8 mouse cellular contexts compared by ENCODE assay signal in genomic region chr2:76367188-76367922, GRCm38 (mm10). TPM values are rescaled to one million over a fixed set of nuclear protein-coding genes. Genes with fewer than 3 reads are reported as not detected.
DNase-seq lines count a peak whose midpoint lies in the region; ATAC-seq lines count a peak whose summit lies in the region.

No protein-coding gene starts in this region.

- no peak for ATAC-seq in heart, embryonic 11.5 days (replicated peaks; ENCODE audit: insufficient number of reproducible peaks, low FRiP score, low TSS enrichment)
- peak; percentile 57; the same call in 1 of the 2 replicates for ATAC-seq in megakaryocyte-erythroid progenitor cell, adult 5-6 weeks (replicated peaks; ENCODE audit: low FRiP score, low TSS enrichment, poor library complexity, severe bottlenecking)

- H3K27ac ChIP-seq in heart, embryonic 11.5 days (ENCODE audit: low read depth, low read length): no peak overlapping the region

- peak; percentile 88 for DNase-seq in heart, adult 11 months
- peak; percentile 84 for DNase-seq in ZHBTc4 (ENCODE audit: low read depth, low spot score)
- peak; percentile 63 to 87 for DNase-seq in cerebellum, postnatal 4 days (ENCODE audit: low spot score in 2 of 2)
- peak; percentile 78 to 90 for DNase-seq in heart, postnatal 10 days
- DNase-seq in layer of hippocampus, postnatal 25 days (ENCODE audit: extremely low spot score in 1 of 2, low spot score in 1 of 2): peak; percentile 58 to 98
- DNase-seq in spleen, postnatal 4 days (ENCODE audit: low spot score in 2 of 2): peak; percentile 70 to 92

- peaks cover 7% of the 10 kb centered on the region; the same call in 1 of the 2 replicates for H3K4me1 ChIP-seq in heart, embryonic 11.5 days (ENCODE audit: control insufficient read depth, insufficient read depth, low read length)

- no peak overlapping the region for H3K4me2 ChIP-seq in heart, embryonic 11.5 days

- no peak overlapping the region for H3K9ac ChIP-seq in heart, embryonic 11.5 days (ENCODE audit: low read depth, low read length)

- 19% methylated on average over 9 of the region's 9 CpGs for WGBS in heart, embryonic 11.5 days (ENCODE audit: insufficient replicate concordance)

- intact Hi-C loops in heart, postnatal 10 days (cut with DNase I): loop anchor here (1.0 to 10.0 kb wide), 2 partner anchors 243 to 251 kb away; no protein-coding TSS in a partner anchor

- no peaks in the 10 kb centered on the region for H3K27me3 ChIP-seq in heart, embryonic 11.5 days (ENCODE audit: control insufficient read depth, insufficient read depth, low read length)

- H3K36me3 ChIP-seq in heart, embryonic 11.5 days (ENCODE audit: control insufficient read depth, insufficient read depth, low read length): no peaks in the 10 kb centered on the region

- H3K9me3 ChIP-seq in heart, embryonic 11.5 days (replicated peaks; ENCODE audit: control insufficient read depth, low read length): no peaks in the 10 kb centered on the region

- H3K4me3 ChIP-seq in heart, embryonic 11.5 days (ENCODE audit: low read depth, low read length): no peak overlapping the region

RNA-seq across cellular contexts. Expression of gene Rbm45, which starts 2.4 kb away (rescaled TPM):
- polyA plus RNA-seq in heart, embryonic 11.5 days (2014; fragmentation: Nextera tagmentation; extraction: Ambion mirVana): 11.0 and 11.4 TPM in 2 replicates
- 10 to 100 TPM; 27.2 to 32.3 TPM for total RNA-seq in heart, postnatal 10 days (2021)
- total RNA-seq in layer of hippocampus, postnatal 25 days (2021): 10 to 100 TPM; 40.9 to 44.8 TPM
- total RNA-seq in megakaryocyte-erythroid progenitor cell, adult 5-6 weeks (2014; fragmentation: Nextera tagmentation): 21.0 and 27.1 TPM in 2 replicates
- 48.6 and 52.0 TPM in 2 replicates for total RNA-seq in megakaryocyte-erythroid progenitor cell, adult 5-6 weeks (2017)

RNA-seq across cellular contexts. Expression of gene Cyct, which starts 7.1 kb away (rescaled TPM):
- polyA plus RNA-seq in heart, embryonic 11.5 days (2014; fragmentation: Nextera tagmentation; extraction: Ambion mirVana): 0.26 and 0.61 TPM in 2 replicates
- total RNA-seq in heart, postnatal 10 days (2021): under 1 TPM; 0.42 to 0.43 TPM
- under 1 TPM in 1 of 2 experiments, not detected in 1; 0.59 TPM for total RNA-seq in layer of hippocampus, postnatal 25 days (2021)
- total RNA-seq in megakaryocyte-erythroid progenitor cell, adult 5-6 weeks (2014; fragmentation: Nextera tagmentation): not detected in 2 replicates
- total RNA-seq in megakaryocyte-erythroid progenitor cell, adult 5-6 weeks (2017): not detected in 2 replicates

RNA-seq across cellular contexts. Expression of gene Pde11a, which starts 28.8 kb away (rescaled TPM):
- 0.11 and 0.13 TPM in 2 replicates for polyA plus RNA-seq in heart, embryonic 11.5 days (2014; fragmentation: Nextera tagmentation; extraction: Ambion mirVana)
- under 1 TPM; 0.14 to 0.25 TPM for total RNA-seq in heart, postnatal 10 days (2021)
- total RNA-seq in layer of hippocampus, postnatal 25 days (2021): 10 to 100 TPM; 12.5 to 16.7 TPM
- not detected in 2 replicates for total RNA-seq in megakaryocyte-erythroid progenitor cell, adult 5-6 weeks (2014; fragmentation: Nextera tagmentation)
- not detected in 2 replicates for total RNA-seq in megakaryocyte-erythroid progenitor cell, adult 5-6 weeks (2017)

RNA-seq across cellular contexts. Expression of gene Osbpl6, which starts 39.0 kb away (rescaled TPM):
- 5.9 TPM in 2 replicates for polyA plus RNA-seq in heart, embryonic 11.5 days (2014; fragmentation: Nextera tagmentation; extraction: Ambion mirVana)
- 1 to 10 TPM; 4.5 to 4.9 TPM for total RNA-seq in heart, postnatal 10 days (2021)
- total RNA-seq in layer of hippocampus, postnatal 25 days (2021): 10 to 100 TPM; 53.7 to 60.6 TPM
- total RNA-seq in megakaryocyte-erythroid progenitor cell, adult 5-6 weeks (2014; fragmentation: Nextera tagmentation): not detected in 2 replicates
- not detected in 2 replicates for total RNA-seq in megakaryocyte-erythroid progenitor cell, adult 5-6 weeks (2017)

Comparison
In these comparisons a context has a peak if more than half of its experiments do, and no peak if none do; other contexts are left out.
1. RNA of gene Pde11a, which starts 28.8 kb away (total RNA-seq): 12.5 to 16.7 TPM in layer of hippocampus, postnatal 25 days; 0.14 to 0.25 TPM in heart, postnatal 10 days and not detected in megakaryocyte-erythroid progenitor cell, adult 5-6 weeks; every median in the first group is over 10 times any median in the second.
2. Peak in every context shown above with its lines, with median percentiles within 50 percentile points of each other: DNase-seq.